Mouse (Mus musculus) spleen, adult 18-20 months (tissue): ENCODE data around the gene Mrgprf.

Experiments
- DNase-seq, 2 experiments: peaks; one replicate each; pipeline ENCODE4 v3.0.0; 2022; ENCODE audit warnings: mixed read lengths in 2 of 2

Gene Mrgprf

GRCm38 (mm10) chr7:145301341-145302005, 845 bp downstream of the Mrgprf start:
- no peak for DNase-seq

GRCm38 (mm10) chr7:145302488-145303285, 2.1 kb downstream of the Mrgprf start:
- DNase-seq, result no peak

GRCm38 (mm10) chr7:145304153-145304552, 3.5 kb downstream of the Mrgprf start:
- DNase-seq, result no peak

GRCm38 (mm10) chr7:145307636-145308035, 7.0 kb downstream of the Mrgprf start:
- no peak for DNase-seq

GRCm38 (mm10) chr7:145308061-145308675, 7.5 kb downstream of the Mrgprf start:
- DNase-seq, result no peak

GRCm38 (mm10) chr7:145308866-145309265, 8.2 kb downstream of the Mrgprf start:
- no peak for DNase-seq

GRCm38 (mm10) chr7:145309877-145310276, 9.2 kb downstream of the Mrgprf start:
- DNase-seq, result no peak

GRCm38 (mm10) chr7:145310526-145310925, 9.9 kb downstream of the Mrgprf start:
- no peak for DNase-seq

- DNase-seq, result no peak
Measured at GRCm38 (mm10) chr7:145312137-145312536, 11.5 kb downstream of the Mrgprf start.

- no peak for DNase-seq
Measured at GRCm38 (mm10) chr7:145314785-145315411, 14.3 kb downstream of the Mrgprf start, which contains the start of gene Mrgprd. Gene Mrgprd, plus strand, starts transcription at chr7:145314835.

GRCm38 (mm10) chr7:145317522-145317921, 16.9 kb downstream of the Mrgprf start:
- no peak for DNase-seq

- no peak for DNase-seq
Measured at GRCm38 (mm10) chr7:145319481-145319880, 18.9 kb downstream of the Mrgprf start.

- no peak for DNase-seq
Measured at GRCm38 (mm10) chr7:145323607-145324006, 23.0 kb downstream of the Mrgprf start.

GRCm38 (mm10) chr7:145325697-145326096, 25.1 kb downstream of the Mrgprf start:
- DNase-seq, result no peak

GRCm38 (mm10) chr7:145329982-145330381, 29.4 kb downstream of the Mrgprf start:
- no peak for DNase-seq

GRCm38 (mm10) chr7:145330641-145331040, 30.0 kb downstream of the Mrgprf start:
- no peak for DNase-seq

GRCm38 (mm10) chr7:145332376-145333041, 31.9 kb downstream of the Mrgprf start:
- no peak for DNase-seq

- no peak for DNase-seq
Measured at GRCm38 (mm10) chr7:145333936-145334335, 33.3 kb downstream of the Mrgprf start.

- no peak for DNase-seq
Measured at GRCm38 (mm10) chr7:145334428-145335027, 33.9 kb downstream of the Mrgprf start.

- DNase-seq, result no peak
Measured at GRCm38 (mm10) chr7:145335199-145335598, 34.6 kb downstream of the Mrgprf start.

GRCm38 (mm10) chr7:145335616-145336332, 35.1 kb downstream of the Mrgprf start:
- DNase-seq, result no peak

- no peak for DNase-seq
Measured at GRCm38 (mm10) chr7:145337889-145338288, 37.3 kb downstream of the Mrgprf start.
